Mouse (Mus musculus) kidney, embryonic 16.5 days (tissue): ENCODE measurements around the gene Gm49340. TPM values are rescaled to one million over a fixed set of nuclear protein-coding genes. Genes with fewer than 3 reads are reported as not detected.
"Not testable (repeated sequence)": the region's sequence is repeated elsewhere in the genome, so short reads cannot be mapped to it uniquely, and the experiment has no call there.

Experiments
- ATAC-seq: fragments of 200-750 bp; cut with Nextera tagmentation; 2 replicates; pipeline ENCODE4 v1.8.0; 2017; ENCODE audit warnings: moderate TSS enrichment; ENCODE audit not compliant: low FRiP score, low TSS enrichment
- H3K27ac ChIP-seq: fragments of 300-500 bp; sonication (generic); 2 replicates; pipeline ENCODE4 v1.5.1; 2014; ENCODE audit warnings: low read length
- H3K27me3 ChIP-seq: fragments of 300-500 bp; sonication (generic); 2 replicates; pipeline ENCODE4 v1.6.1; 2014; ENCODE audit warnings: low read length, control low read depth, mixed read lengths; ENCODE audit not compliant: insufficient read depth
- H3K36me3 ChIP-seq: fragments of 300-500 bp; sonication (generic); 2 replicates; pipeline ENCODE4 v1.6.1; 2014; ENCODE audit warnings: low read length, control low read depth, mixed read lengths; ENCODE audit not compliant: insufficient read depth
- H3K4me1 ChIP-seq: fragments of 300-500 bp; sonication (generic); 2 replicates; pipeline ENCODE4 v1.6.1; 2014; ENCODE audit warnings: low read length, control low read depth, mixed read lengths; ENCODE audit not compliant: insufficient read depth
- H3K4me2 ChIP-seq: fragments of 300-500 bp; sonication (generic); replicated peaks from 2 replicates; pipeline ENCODE4 v1.6.1; 2014; ENCODE audit warnings: low read depth, low read length
- H3K4me3 ChIP-seq: fragments of 300-500 bp; sonication (generic); 2 replicates; pipeline ENCODE4 v1.5.1; 2014; ENCODE audit warnings: mild to moderate bottlenecking, low read length
- H3K9ac ChIP-seq: fragments of 300-500 bp; sonication (generic); replicated peaks from 2 replicates; pipeline ENCODE4 v1.6.1; 2014; ENCODE audit warnings: low read length
- H3K9me3 ChIP-seq: fragments of 300-500 bp; sonication (generic); 2 replicates; pipeline ENCODE4 v1.6.1; 2016; ENCODE audit warnings: low read length, control low read depth
- WGBS: fragments of 180-500 bp; shearing (Covaris S2); extraction: QIAGEN DNeasy Blood & Tissue Kit; methylation state at CpG from one replicate; pipeline ENCODE4 v1.1.7; 2014; 5-methylcytosine and 5-hydroxymethylcytosine counted together
- polyA plus RNA-seq: library from polyadenylated mRNA; unstranded; fragments of >200 nt; fragmentation: Nextera tagmentation; extraction: Ambion mirVana; gene quantifications from 2 replicates; pipeline ENCODE4 v1.2.1, GENCODE M21; 2015

The Gm49340 gene
- polyA plus RNA-seq, 1 experiment from 2014 or later = not detected

GRCm38 (mm10) chr11:73321064-73321463 lies 8.5 kb upstream of the Gm49340 start:
- H3K9me3 ChIP-seq, H3K9ac ChIP-seq, H3K4me1 ChIP-seq, H3K36me3 ChIP-seq, H3K4me3 ChIP-seq, H3K4me2 ChIP-seq, H3K27ac ChIP-seq, ATAC-seq, H3K27me3 ChIP-seq: not testable (repeated sequence)
- 94% methylated on average over 13 of the region's 13 CpGs for WGBS

GRCm38 (mm10) chr11:73323906-73324830 lies 5.4 kb upstream of the Gm49340 start:
- Histone ChIP-seq H3K4me3 (peak overlapping the region; percentile 20), H3K4me2 (no peak overlapping the region), H3K9ac (no peak overlapping the region), H3K36me3 (no peaks in the 10 kb centered on the region), H3K27me3 (no peaks in the 10 kb centered on the region), H3K4me1 (peaks cover 11% of the 10 kb centered on the region; the same call in 1 of the 2 replicates), H3K9me3 (no peaks in the 10 kb centered on the region), H3K27ac (peak overlapping the region; percentile 56; the same call in 1 of the 2 replicates)
- 60% methylated on average over 9 of the region's 9 CpGs for WGBS
- ATAC-seq = no peak

- peak; percentile 94 for ATAC-seq
- H3K9me3 ChIP-seq = peaks cover 3% of the 10 kb centered on the region; the same call in 1 of the 2 replicates
- H3K4me2 ChIP-seq = peak overlapping the region; percentile 42
- 9% methylated on average over 12 of the region's 12 CpGs for WGBS
- peak overlapping the region; percentile 29 for H3K4me3 ChIP-seq
- H3K4me1 ChIP-seq = peaks cover 11% of the 10 kb centered on the region; the same call in 1 of the 2 replicates
- peak overlapping the region; percentile 34 for H3K27ac ChIP-seq
- H3K27me3 ChIP-seq = no peaks in the 10 kb centered on the region
- H3K36me3 ChIP-seq = no peaks in the 10 kb centered on the region
- H3K9ac ChIP-seq = 0 out of 2 replicates have a peak overlapping the region, but pooled peaks have one; percentile 3
Measured at GRCm38 (mm10) chr11:73326485-73326886, 3.1 kb upstream of the Gm49340 start.

- Histone ChIP-seq H3K9ac (no peak overlapping the region), H3K27me3 (no peaks in the 10 kb centered on the region), H3K4me3 (no peak overlapping the region), H3K4me1 (peaks cover 11% of the 10 kb centered on the region; the same call in 1 of the 2 replicates), H3K4me2 (no peak overlapping the region), H3K9me3 (peaks cover 3% of the 10 kb centered on the region; the same call in 1 of the 2 replicates), H3K36me3 (no peaks in the 10 kb centered on the region), H3K27ac (peak overlapping the region; percentile 34)
- ATAC-seq = no peak
- 58% methylated on average over 4 of the region's 4 CpGs for WGBS
Measured at GRCm38 (mm10) chr11:73327361-73327760, 2.2 kb upstream of the Gm49340 start.

GRCm38 (mm10) chr11:73333357-73333756 lies 3.8 kb downstream of the Gm49340 start:
- Histone ChIP-seq H3K27ac (no peak overlapping the region), H3K4me2 (no peak overlapping the region), H3K27me3 (no peaks in the 10 kb centered on the region), H3K9me3 (peaks cover 3% of the 10 kb centered on the region; the same call in 1 of the 2 replicates), H3K4me1 (no peaks in the 10 kb centered on the region), H3K36me3 (no peaks in the 10 kb centered on the region), H3K4me3 (no peak overlapping the region), H3K9ac (no peak overlapping the region)
- WGBS = 76% methylated on average over 2 of the region's 2 CpGs
- no peak for ATAC-seq

GRCm38 (mm10) chr11:73336919-73337318 lies 7.4 kb downstream of the Gm49340 start:
- 80% methylated on average over 4 of the region's 4 CpGs for WGBS
- no peaks in the 10 kb centered on the region for H3K4me1 ChIP-seq
- no peaks in the 10 kb centered on the region for H3K9me3 ChIP-seq
- H3K4me3 ChIP-seq = no peak overlapping the region
- no peak overlapping the region for H3K4me2 ChIP-seq
- no peak overlapping the region for H3K27ac ChIP-seq
- no peaks in the 10 kb centered on the region for H3K36me3 ChIP-seq
- H3K27me3 ChIP-seq = no peaks in the 10 kb centered on the region
- ATAC-seq = no peak
- H3K9ac ChIP-seq = no peak overlapping the region

- Histone ChIP-seq H3K4me2 (no peak within 1 kb of the TSS), H3K4me3 (no peak within 1 kb of the TSS), H3K4me1 (no peaks in the 10 kb centered on the region), H3K9ac (no peak within 1 kb of the TSS), H3K27me3 (no peaks in the 10 kb centered on the region), H3K27ac (no peak within 1 kb of the TSS), H3K36me3 (no peaks in the 10 kb centered on the region), H3K9me3 (no peaks in the 10 kb centered on the region)
- 48% methylated on average over 3 of the region's 3 CpGs for WGBS
- no peak for ATAC-seq
Measured at GRCm38 (mm10) chr11:73350483-73350882, 20.9 kb downstream of the Gm49340 start, which contains the start of gene Olfr20. TSS of gene Olfr20 (plus strand) at chr11:73350783.

GRCm38 (mm10) chr11:73370946-73371345 lies 41.4 kb downstream of the Gm49340 start, which contains the start of gene Olfr376:
TSS of gene Olfr376 (plus strand) at chr11:73371246.
- no peak within 1 kb of the TSS for H3K9ac ChIP-seq
- 84% methylated on average over 2 of the region's 2 CpGs for WGBS
- no peaks in the 10 kb centered on the region for H3K4me1 ChIP-seq
- no peaks in the 10 kb centered on the region for H3K9me3 ChIP-seq
- H3K36me3 ChIP-seq = no peaks in the 10 kb centered on the region
- no peak within 1 kb of the TSS for H3K27ac ChIP-seq
- H3K4me3 ChIP-seq = no peak within 1 kb of the TSS
- no peak within 1 kb of the TSS for H3K4me2 ChIP-seq
- ATAC-seq = no peak
- H3K27me3 ChIP-seq = no peaks in the 10 kb centered on the region

GRCm38 (mm10) chr11:73395374-73395773 lies 65.8 kb downstream of the Gm49340 start:
- Histone ChIP-seq H3K9me3 (no peaks in the 10 kb centered on the region), H3K36me3 (no peaks in the 10 kb centered on the region), H3K27me3 (no peaks in the 10 kb centered on the region), H3K27ac (no peak overlapping the region), H3K4me3 (no peak overlapping the region), H3K9ac (no peak overlapping the region), H3K4me1 (no peaks in the 10 kb centered on the region), H3K4me2 (no peak overlapping the region)
- no peak for ATAC-seq
- WGBS = 62% methylated on average over 4 of the region's 4 CpGs

- H3K9ac ChIP-seq = no peak within 1 kb of the TSS
- H3K9me3 ChIP-seq = no peaks in the 10 kb centered on the region
- ATAC-seq = no peak
- no peak within 1 kb of the TSS for H3K4me2 ChIP-seq
- no peaks in the 10 kb centered on the region for H3K4me1 ChIP-seq
- H3K27ac ChIP-seq = no peak within 1 kb of the TSS
- H3K4me3 ChIP-seq = no peak within 1 kb of the TSS
- H3K36me3 ChIP-seq = no peaks in the 10 kb centered on the region
- no peaks in the 10 kb centered on the region for H3K27me3 ChIP-seq
Measured at GRCm38 (mm10) chr11:73399514-73399913, 70.0 kb downstream of the Gm49340 start, which contains the start of gene Olfr1. TSS of gene Olfr1 (minus strand) at chr11:73399614.
